Mouse (Mus musculus) erythroblast, embryonic 14.5 days (primary cell): ENCODE measurements around the gene Hoxc4.

Experiments
- GATA1 ChIP-seq: IDR thresholded peaks from 2 replicates; pipeline ENCODE4 v1.6.1; 2012; ENCODE audit warnings: low read length, inconsistent platforms, mixed read lengths
- TAL1 ChIP-seq: IDR thresholded peaks from 3 replicates; pipeline ENCODE4 v1.6.1; 2012; ENCODE audit warnings: low read length, inconsistent platforms, mixed read lengths

DNA sequence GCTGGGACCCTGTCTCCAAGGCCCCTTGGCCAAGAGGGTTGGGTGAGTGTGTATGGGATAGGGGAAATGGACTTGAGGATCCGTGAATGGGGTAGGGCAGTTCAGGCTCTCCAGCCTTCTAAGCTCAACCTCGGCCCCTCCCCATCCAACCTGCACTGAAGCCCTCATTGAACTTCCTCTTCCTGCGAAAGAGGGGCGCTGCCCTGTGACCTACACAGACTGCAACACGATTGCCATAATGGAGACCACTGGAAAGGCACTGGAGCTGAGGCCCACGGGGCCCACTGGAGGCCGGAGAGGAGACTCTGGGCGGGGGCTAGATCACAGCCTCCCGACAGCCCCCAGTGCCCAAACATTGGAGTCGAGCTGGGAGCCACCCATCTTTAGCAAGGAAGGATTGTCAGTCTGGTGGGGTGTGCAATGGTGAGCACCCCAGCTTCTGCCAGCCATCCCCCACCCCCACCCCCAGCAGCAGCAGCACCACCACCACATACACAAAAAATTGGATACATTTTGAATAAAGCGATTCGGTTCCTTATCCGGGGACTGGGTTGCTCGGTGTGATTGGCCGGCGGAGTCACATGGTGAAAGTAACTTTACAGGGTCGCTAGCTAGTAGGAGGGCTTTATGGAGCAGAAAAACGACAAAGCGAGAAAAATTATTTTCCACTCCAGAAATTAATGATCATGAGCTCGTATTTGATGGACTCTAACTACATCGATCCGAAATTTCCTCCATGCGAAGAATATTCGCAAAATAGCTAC, 15.5 kb downstream of the Hoxc4 start:
- no peak for TF ChIP-seq TAL1
- no peak for TF ChIP-seq GATA1
